Mouse (Mus musculus): ENCODE data around the gene Chst4.

Gene Chst4

GRCm38 (mm10) chr8:110006312-110007023 is 33.1 kb downstream of the Chst4 start:
- DNase-seq = peak; percentile 8

GRCm38 (mm10) chr8:110004300-110004699 is 35.2 kb downstream of the Chst4 start:
- no peak for DNase-seq

- DNase-seq = peak; percentile 17
Observed at GRCm38 (mm10) chr8:110002953-110003352, 36.6 kb downstream of the Chst4 start.

GRCm38 (mm10) chr8:109999974-110000373 is 39.6 kb downstream of the Chst4 start:
- no peak for DNase-seq

GRCm38 (mm10) chr8:109998066-109998465 is 41.5 kb downstream of the Chst4 start:
- no peak for DNase-seq

- no peak for DNase-seq
Observed at GRCm38 (mm10) chr8:109997381-109997780, 42.2 kb downstream of the Chst4 start.

GRCm38 (mm10) chr8:109992951-109993350 is 46.6 kb downstream of the Chst4 start:
- no peak for DNase-seq

- no peak for DNase-seq
Observed at GRCm38 (mm10) chr8:109992166-109992565, 47.4 kb downstream of the Chst4 start.

- no peak for DNase-seq
Observed at GRCm38 (mm10) chr8:109990224-109990623, 49.3 kb downstream of the Chst4 start, which contains the start of gene Tat. TSS of gene Tat (plus strand) at chr8:109990437.

GRCm38 (mm10) chr8:109989151-109989550 is 50.4 kb downstream of the Chst4 start:
- no peak for DNase-seq

GRCm38 (mm10) chr8:109987776-109988175 is 51.8 kb downstream of the Chst4 start:
- no peak for DNase-seq

GRCm38 (mm10) chr8:109986384-109986783 is 53.2 kb downstream of the Chst4 start:
- DNase-seq = no peak

- no peak for DNase-seq
Observed at GRCm38 (mm10) chr8:109983944-109984343, 55.6 kb downstream of the Chst4 start.

GRCm38 (mm10) chr8:109982386-109983105 is 57.0 kb downstream of the Chst4 start:
- no peak for DNase-seq

GRCm38 (mm10) chr8:109979339-109979738 is 60.2 kb downstream of the Chst4 start:
- no peak for DNase-seq

Data from right cerebral cortex, postnatal 4 days (tissue).